In the genomic region with DNA sequence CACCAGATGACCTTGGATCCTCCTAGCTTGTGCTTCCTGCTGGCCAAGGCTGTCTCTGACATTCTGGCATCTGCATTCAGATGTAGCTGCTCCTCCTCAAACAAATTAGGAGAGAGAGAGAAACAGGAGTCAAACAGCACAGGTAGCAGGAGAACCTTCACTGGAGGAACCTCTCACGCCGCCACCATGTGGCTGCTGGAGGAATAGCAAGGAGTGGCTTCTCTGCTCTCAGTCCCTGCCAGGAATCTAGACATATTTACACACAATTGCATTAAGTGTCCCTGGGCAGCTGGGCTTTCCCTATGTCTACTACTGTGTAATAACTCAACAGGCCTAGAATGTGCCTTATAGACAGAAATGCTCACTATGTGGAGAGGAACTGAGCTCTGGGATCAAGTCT, we compare ENCODE assay signal across 13 mouse cellular contexts. TPM values are rescaled to one million over a fixed set of nuclear protein-coding genes. Genes with fewer than 3 reads are reported as not detected.
DNase-seq lines count a peak whose midpoint lies in the region; ATAC-seq and TF ChIP-seq lines count a peak whose summit lies in the region.
"Not testable (repeated sequence)": the region's sequence is repeated elsewhere in the genome, so short reads cannot be mapped to it uniquely, and the experiment has no call there.
"Had no signal": no experiment of that assay in that cellular context is flagged by ENCODE, and none has a peak within 500 bp of the region (broad histone marks: within the 10 kb centered on the region; RNA-seq: fewer than 3 reads in every experiment).

No protein-coding gene starts in this region.

- peak; percentile 71 for TF ChIP-seq CTCF in forebrain, postnatal 0 days (IDR thresholded peaks at IDR 0.05; ENCODE audit: low read depth)

- not testable (repeated sequence) for ATAC-seq in forebrain, postnatal 0 days
- peak; percentile 86 for ATAC-seq in megakaryocyte progenitor cell, adult 5-6 weeks (replicated peaks; ENCODE audit: poor library complexity)

- not testable (repeated sequence) for H3K9me3 ChIP-seq in forebrain, postnatal 0 days (ENCODE audit: low read length)

- not testable (repeated sequence) for H3K9ac ChIP-seq in forebrain, postnatal 0 days

- intact Hi-C loops in left cerebral cortex, postnatal 4 days (cut with DNase I) = loop anchor here (1.0 kb wide), 1 partner anchor 16 kb away; no protein-coding TSS in a partner anchor

- H3K4me3 ChIP-seq in forebrain, postnatal 0 days (ENCODE audit: low read depth, low read length) = not testable (repeated sequence)

- peak; percentile 15 for DNase-seq in Muller cell, postnatal 12 days (ENCODE audit: inconsistent ontology term)
- DNase-seq in cerebellum, adult 8-10 months = peak; percentile 21
- DNase-seq in forebrain, postnatal 0 days = peak; percentile 40
- DNase-seq in induced T-regulatory cell, adult 2 months (ENCODE audit: low read depth) = peak; percentile 54
- peak; percentile 24 for DNase-seq in left cerebral cortex, postnatal 4 days
- peak; percentile 31 for DNase-seq in right cerebral cortex, postnatal 14 days

- H3K36me3 ChIP-seq in forebrain, postnatal 0 days (ENCODE audit: insufficient read depth) = not testable (repeated sequence)

- WGBS in forebrain, postnatal 0 days = 0% methylated on average over 2 of the region's 2 CpGs

- H3K4me2 ChIP-seq in forebrain, postnatal 0 days (ENCODE audit: low read depth) = not testable (repeated sequence)

- H3K4me1 ChIP-seq in forebrain, postnatal 0 days (ENCODE audit: insufficient read depth) = not testable (repeated sequence)

- H3K27ac ChIP-seq in forebrain, postnatal 0 days (ENCODE audit: low read depth, low read length) = not testable (repeated sequence)

- H3K27me3 ChIP-seq in forebrain, postnatal 0 days (ENCODE audit: insufficient read depth, low read length) = not testable (repeated sequence)

RNA-seq across cellular contexts. Expression of a gene that starts 3.1 kb away (rescaled TPM):
- not detected in 2 replicates for total RNA-seq in forebrain, postnatal 0 days (2014; rRNA removed)
- polyA plus RNA-seq in forebrain, postnatal 0 days (2015; fragmentation: Nextera tagmentation; extraction: Ambion mirVana) = not detected in 2 replicates
- not detected for total RNA-seq in left cerebral cortex, postnatal 4 days (2021)
- total RNA-seq in megakaryocyte progenitor cell, adult 5-6 weeks (2015) = not detected in 2 replicates
- total RNA-seq in megakaryocyte progenitor cell, adult 5-6 weeks (2017) = not detected in 2 replicates
- total RNA-seq: adrenal gland, postnatal 4 days; layer of hippocampus, adult 18-20 months had no signal
- polyA plus RNA-seq: forebrain, embryonic 10.5 days; liver, embryonic 12.5 days; neural tube, embryonic 15.5 days; stomach, embryonic 15.5 days had no signal

RNA-seq across cellular contexts. Expression of a gene that starts 9.5 kb away (rescaled TPM):
- total RNA-seq in forebrain, postnatal 0 days (2014; rRNA removed) = not detected in 2 replicates
- polyA plus RNA-seq in forebrain, postnatal 0 days (2015; fragmentation: Nextera tagmentation; extraction: Ambion mirVana) = not detected in 2 replicates
- total RNA-seq in left cerebral cortex, postnatal 4 days (2021) = not detected
- not detected in 2 replicates for total RNA-seq in megakaryocyte progenitor cell, adult 5-6 weeks (2015)
- total RNA-seq in megakaryocyte progenitor cell, adult 5-6 weeks (2017) = not detected in 2 replicates
- total RNA-seq: adrenal gland, postnatal 4 days; layer of hippocampus, adult 18-20 months had no signal
- polyA plus RNA-seq: forebrain, embryonic 10.5 days; liver, embryonic 12.5 days; neural tube, embryonic 15.5 days; stomach, embryonic 15.5 days had no signal

RNA-seq across cellular contexts. Expression of a gene that starts 19.7 kb away (rescaled TPM):
- total RNA-seq in forebrain, postnatal 0 days (2014; rRNA removed) = not detected in 2 replicates
- not detected in 2 replicates for polyA plus RNA-seq in forebrain, postnatal 0 days (2015; fragmentation: Nextera tagmentation; extraction: Ambion mirVana)
- total RNA-seq in left cerebral cortex, postnatal 4 days (2021) = not detected
- not detected in 2 replicates for total RNA-seq in megakaryocyte progenitor cell, adult 5-6 weeks (2015)
- total RNA-seq in megakaryocyte progenitor cell, adult 5-6 weeks (2017) = not detected in 2 replicates
- total RNA-seq: adrenal gland, postnatal 4 days; layer of hippocampus, adult 18-20 months had no signal
- polyA plus RNA-seq: forebrain, embryonic 10.5 days; liver, embryonic 12.5 days; neural tube, embryonic 15.5 days; stomach, embryonic 15.5 days had no signal

RNA-seq across cellular contexts. Expression of a gene that starts 35.7 kb away (rescaled TPM):
- not detected in 2 replicates for total RNA-seq in forebrain, postnatal 0 days (2014; rRNA removed)
- not detected in 2 replicates for polyA plus RNA-seq in forebrain, postnatal 0 days (2015; fragmentation: Nextera tagmentation; extraction: Ambion mirVana)
- total RNA-seq in left cerebral cortex, postnatal 4 days (2021) = not detected
- total RNA-seq in megakaryocyte progenitor cell, adult 5-6 weeks (2015) = not detected in 2 replicates
- not detected in 2 replicates for total RNA-seq in megakaryocyte progenitor cell, adult 5-6 weeks (2017)
- total RNA-seq: adrenal gland, postnatal 4 days; layer of hippocampus, adult 18-20 months had no signal
- polyA plus RNA-seq: forebrain, embryonic 10.5 days; liver, embryonic 12.5 days; neural tube, embryonic 15.5 days; stomach, embryonic 15.5 days had no signal

RNA-seq across cellular contexts. Expression of a gene that starts 53.0 kb away (rescaled TPM):
- total RNA-seq in forebrain, postnatal 0 days (2014; rRNA removed) = not detected in 2 replicates
- not detected in 2 replicates for polyA plus RNA-seq in forebrain, postnatal 0 days (2015; fragmentation: Nextera tagmentation; extraction: Ambion mirVana)
- not detected for total RNA-seq in left cerebral cortex, postnatal 4 days (2021)
- total RNA-seq in megakaryocyte progenitor cell, adult 5-6 weeks (2015) = not detected in 2 replicates
- not detected in 2 replicates for total RNA-seq in megakaryocyte progenitor cell, adult 5-6 weeks (2017)
- total RNA-seq: adrenal gland, postnatal 4 days; layer of hippocampus, adult 18-20 months had no signal
- polyA plus RNA-seq: forebrain, embryonic 10.5 days; liver, embryonic 12.5 days; neural tube, embryonic 15.5 days; stomach, embryonic 15.5 days had no signal
